Mouse (Mus musculus): ENCODE data around the gene Fuom. TPM values are rescaled to one million over a fixed set of nuclear protein-coding genes. Genes with fewer than 3 reads are reported as not detected.

Gene Fuom
- polyA plus RNA-seq (2012; rRNA removed), result 28.1 and 34.8 TPM in 2 replicates

GRCm38 (mm10) chr7:140101993-140102860 lies at the start of gene Fuom:
TSS of gene Fuom (minus strand) at chr7:140102441.
- peak; percentile 86 for DNase-seq
- H3K4me1 ChIP-seq (replicated peaks; ENCODE audit: control insufficient read depth, insufficient read depth, low read length), result peaks cover 10% of the 10 kb centered on the region
- peak within 1 kb of the TSS; percentile 45 for H3K4me3 ChIP-seq (ENCODE audit: control insufficient read depth, insufficient read depth, low read length)
- H3K27ac ChIP-seq (ENCODE audit: control insufficient read depth, insufficient read depth, low read length), result no peak within 1 kb of the TSS
- 7% methylated on average over 30 of the region's 30 CpGs for WGBS
- H3K27me3 ChIP-seq (ENCODE audit: control insufficient read depth, insufficient read depth, low read length), result no peaks in the 10 kb centered on the region
- TF ChIP-seq POLR2A (IDR thresholded peaks at IDR 0.05; ENCODE audit: control insufficient read depth, extremely low read depth, insufficient read depth, low read length, poor library complexity) (no peak), CTCF (IDR thresholded peaks at IDR 0.05; ENCODE audit: borderline replicate concordance, control insufficient read depth, extremely low read depth, insufficient read depth, low read length, poor library complexity) (0 out of 2 replicates have a peak, but pooled peaks have one; percentile 20)
- no peaks in the 10 kb centered on the region for H3K36me3 ChIP-seq (ENCODE audit: control insufficient read depth, insufficient read depth, low read length)

- no peak for DNase-seq
- no peaks in the 10 kb centered on the region for H3K36me3 ChIP-seq (ENCODE audit: control insufficient read depth, insufficient read depth, low read length)
- WGBS, result 97% methylated on average over 4 of the region's 4 CpGs
- no peaks in the 10 kb centered on the region for H3K4me1 ChIP-seq (replicated peaks; ENCODE audit: control insufficient read depth, insufficient read depth, low read length)
- TF ChIP-seq POLR2A (IDR thresholded peaks at IDR 0.05; ENCODE audit: control insufficient read depth, extremely low read depth, insufficient read depth, low read length, poor library complexity) (no peak), CTCF (IDR thresholded peaks at IDR 0.05; ENCODE audit: borderline replicate concordance, control insufficient read depth, extremely low read depth, insufficient read depth, low read length, poor library complexity) (no peak)
- H3K4me3 ChIP-seq (ENCODE audit: control insufficient read depth, insufficient read depth, low read length), result no peak overlapping the region
- H3K27ac ChIP-seq (ENCODE audit: control insufficient read depth, insufficient read depth, low read length), result no peak overlapping the region
- H3K27me3 ChIP-seq (ENCODE audit: control insufficient read depth, insufficient read depth, low read length), result no peaks in the 10 kb centered on the region
These were observed 42.3 kb upstream of the Fuom start for GRCm38 (mm10) chr7:140144550-140144949.

- WGBS, result 7% methylated on average over 14 of the region's 14 CpGs
- Histone ChIP-seq H3K4me1 (replicated peaks; ENCODE audit: control insufficient read depth, insufficient read depth, low read length) (no peaks in the 10 kb centered on the region; the same call in 1 of the 2 replicates), H3K36me3 (ENCODE audit: control insufficient read depth, insufficient read depth, low read length) (no peaks in the 10 kb centered on the region), H3K4me3 (ENCODE audit: control insufficient read depth, insufficient read depth, low read length) (no peak overlapping the region), H3K27me3 (ENCODE audit: control insufficient read depth, insufficient read depth, low read length) (no peaks in the 10 kb centered on the region), H3K27ac (ENCODE audit: control insufficient read depth, insufficient read depth, low read length) (no peak overlapping the region)
- TF ChIP-seq CTCF (IDR thresholded peaks at IDR 0.05; ENCODE audit: borderline replicate concordance, control insufficient read depth, extremely low read depth, insufficient read depth, low read length, poor library complexity), result peak; percentile 56; the same call in 1 of the 2 replicates
- no peak for TF ChIP-seq POLR2A (IDR thresholded peaks at IDR 0.05; ENCODE audit: control insufficient read depth, extremely low read depth, insufficient read depth, low read length, poor library complexity)
- peak; percentile 72 for DNase-seq
These were observed 39.1 kb upstream of the Fuom start for GRCm38 (mm10) chr7:140141350-140141749.

GRCm38 (mm10) chr7:140138021-140138310 lies 35.7 kb upstream of the Fuom start:
- no peaks in the 10 kb centered on the region for H3K27me3 ChIP-seq (ENCODE audit: control insufficient read depth, insufficient read depth, low read length)
- DNase-seq, result no peak
- WGBS, result 0% methylated on average over 8 of the region's 8 CpGs
- no peaks in the 10 kb centered on the region for H3K36me3 ChIP-seq (ENCODE audit: control insufficient read depth, insufficient read depth, low read length)
- H3K27ac ChIP-seq (ENCODE audit: control insufficient read depth, insufficient read depth, low read length), result peak overlapping the region; percentile 69
- TF ChIP-seq POLR2A (IDR thresholded peaks at IDR 0.05; ENCODE audit: control insufficient read depth, extremely low read depth, insufficient read depth, low read length, poor library complexity), result no peak
- no peak for TF ChIP-seq CTCF (IDR thresholded peaks at IDR 0.05; ENCODE audit: borderline replicate concordance, control insufficient read depth, extremely low read depth, insufficient read depth, low read length, poor library complexity)
- no peaks in the 10 kb centered on the region; the same call in 1 of the 2 replicates for H3K4me1 ChIP-seq (replicated peaks; ENCODE audit: control insufficient read depth, insufficient read depth, low read length)
- H3K4me3 ChIP-seq (ENCODE audit: control insufficient read depth, insufficient read depth, low read length), result peak overlapping the region; percentile 96

- DNase-seq, result peak; percentile 94
- TF ChIP-seq POLR2A (IDR thresholded peaks at IDR 0.05; ENCODE audit: control insufficient read depth, extremely low read depth, insufficient read depth, low read length, poor library complexity), result no peak
- peak; percentile 8; the same call in 1 of the 2 replicates for TF ChIP-seq CTCF (IDR thresholded peaks at IDR 0.05; ENCODE audit: borderline replicate concordance, control insufficient read depth, extremely low read depth, insufficient read depth, low read length, poor library complexity)
- 3% methylated on average over 39 of the region's 39 CpGs for WGBS
- Histone ChIP-seq H3K27me3 (ENCODE audit: control insufficient read depth, insufficient read depth, low read length) (no peaks in the 10 kb centered on the region), H3K27ac (ENCODE audit: control insufficient read depth, insufficient read depth, low read length) (peak within 1 kb of the TSS; percentile 69), H3K4me1 (replicated peaks; ENCODE audit: control insufficient read depth, insufficient read depth, low read length) (no peaks in the 10 kb centered on the region; the same call in 1 of the 2 replicates), H3K36me3 (ENCODE audit: control insufficient read depth, insufficient read depth, low read length) (no peaks in the 10 kb centered on the region), H3K4me3 (ENCODE audit: control insufficient read depth, insufficient read depth, low read length) (peak within 1 kb of the TSS; percentile 96)
These were observed 35.1 kb upstream of the Fuom start, which contains the start of gene Mtg1 for GRCm38 (mm10) chr7:140137135-140138020. TSS of gene Mtg1 (plus strand) at chr7:140137564.

Data from thymus, adult 2 months (tissue).